Mouse (Mus musculus) thymus, postnatal 4 days (tissue): ENCODE data around the gene Tgfb1.

Source experiments
- DNase-seq: peaks from one replicate; pipeline ENCODE4 v3.0.0; 2021

The Tgfb1 gene

DNA sequence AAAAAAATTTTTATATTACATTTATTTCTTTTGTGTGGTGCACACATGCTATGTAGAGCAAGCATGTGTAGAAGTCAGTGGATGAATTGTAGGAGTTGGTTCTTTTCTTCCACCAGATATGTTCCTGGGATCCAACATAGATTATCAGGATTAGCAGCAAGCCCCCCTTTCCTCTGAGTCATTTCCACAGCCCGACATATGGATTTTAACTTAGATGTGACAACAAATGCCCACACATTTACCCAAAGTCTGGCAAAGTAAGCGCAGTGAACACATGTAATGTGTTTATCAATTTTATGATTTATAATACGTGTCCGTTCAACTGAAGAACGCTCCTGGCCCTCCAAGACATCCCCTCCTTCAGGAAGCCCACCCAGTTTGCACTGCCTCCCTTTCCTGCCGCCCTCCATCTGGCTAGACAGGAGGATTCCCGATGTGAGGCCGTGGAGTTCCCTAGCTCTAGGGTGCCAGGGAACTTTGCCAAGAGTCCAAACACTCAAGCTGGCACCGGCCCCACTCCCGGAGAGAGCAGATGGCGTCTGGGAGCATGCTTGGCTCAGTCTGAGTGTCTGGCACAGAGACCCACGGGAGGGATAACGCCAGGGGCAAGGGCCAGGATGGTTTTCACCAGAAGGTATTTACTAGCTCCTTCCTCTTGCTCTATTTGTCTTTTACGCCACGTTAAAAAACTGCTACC, 10.6 kb upstream of the Tgfb1 start:
- DNase-seq, result no peak

GRCm38 (mm10) chr7:25677013-25677412, 9.8 kb upstream of the Tgfb1 start:
- no peak for DNase-seq

GRCm38 (mm10) chr7:25679971-25680370, 6.8 kb upstream of the Tgfb1 start:
- DNase-seq, result peak; percentile 50

DNA sequence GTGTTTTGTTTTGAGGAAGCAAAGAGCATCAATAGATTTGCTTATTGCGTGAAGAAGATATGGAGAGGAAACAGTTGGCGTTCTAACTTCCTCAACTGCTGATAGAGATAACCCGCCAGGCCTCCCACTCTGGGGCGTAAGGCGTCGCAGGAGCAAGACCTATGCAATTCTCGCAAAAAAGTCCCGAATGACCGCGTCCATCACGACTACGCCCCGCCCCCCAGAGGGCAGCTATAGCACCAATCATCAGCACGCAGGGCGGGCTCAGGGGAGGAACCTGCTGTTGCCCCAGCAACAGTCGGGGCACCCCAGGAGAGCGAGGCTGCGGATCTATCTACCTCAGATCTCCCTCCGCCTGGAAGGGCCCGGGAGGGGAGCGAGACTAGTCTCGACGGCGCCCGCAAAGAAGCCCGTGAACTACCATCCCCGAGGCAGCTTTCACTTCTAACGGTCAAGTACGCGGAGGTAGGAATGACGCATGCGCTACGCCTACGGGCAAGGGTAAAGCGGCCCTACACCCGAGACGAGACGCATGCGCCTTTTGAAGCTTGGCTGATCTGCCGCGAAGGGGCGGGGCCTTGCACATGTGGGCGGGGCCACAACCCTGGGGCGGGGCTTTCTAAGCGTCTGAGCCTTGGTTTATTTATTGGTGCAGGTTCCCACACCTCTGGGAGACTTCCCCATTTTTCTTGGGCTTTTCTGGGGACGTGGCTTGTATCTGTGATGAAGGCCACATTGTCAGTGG, 6.1 kb upstream of the Tgfb1 start, which contains the start of gene B9d2:
Gene B9d2, plus strand, starts transcription at position 267 of the 745 bp plus-strand sequence.
- DNase-seq, result peak; percentile 99

DNA sequence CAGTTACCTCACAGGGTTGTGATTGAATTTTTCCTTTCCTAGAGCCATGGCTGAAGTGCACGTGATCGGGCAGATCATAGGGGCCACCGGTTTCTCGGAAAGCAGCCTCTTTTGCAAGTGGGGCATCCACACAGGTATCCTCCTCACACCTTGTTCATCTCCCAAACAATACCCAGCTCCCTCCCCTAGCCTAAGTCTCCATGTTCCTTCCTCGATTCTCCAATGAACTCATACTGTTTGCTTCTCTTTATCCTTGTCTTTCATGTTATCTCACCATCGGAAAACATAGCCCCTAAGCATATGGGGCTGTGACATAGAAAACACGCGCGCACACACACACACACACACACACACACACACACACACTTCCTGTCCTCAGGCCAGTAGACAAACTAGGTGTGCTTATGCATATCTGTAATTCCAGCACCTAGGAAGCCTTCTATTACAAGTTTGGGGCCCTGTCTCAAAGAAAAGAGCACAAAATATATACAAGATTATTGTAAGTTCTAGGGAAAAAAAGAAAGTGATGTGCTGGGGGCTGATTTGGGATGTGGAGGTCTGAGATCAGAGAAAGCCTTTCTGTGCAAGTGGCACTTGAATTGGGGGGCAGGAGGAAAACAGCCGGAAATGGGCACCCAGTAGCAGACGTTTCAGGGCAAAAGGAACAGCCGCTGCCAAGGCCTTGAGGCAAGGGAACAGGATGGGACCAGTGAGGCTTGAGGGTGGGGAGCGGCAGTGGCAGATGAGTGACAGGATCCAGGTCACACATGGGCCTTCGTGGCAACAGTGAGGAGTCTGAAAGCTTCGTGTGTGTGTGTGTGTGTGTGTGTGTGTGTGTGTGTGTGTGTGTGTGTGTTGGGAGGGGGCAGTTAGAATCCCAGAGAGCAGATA, 5.2 kb upstream of the Tgfb1 start:
- peak; percentile 71 for DNase-seq

- peak; percentile 63 for DNase-seq
These were observed 3.2 kb upstream of the Tgfb1 start for GRCm38 (mm10) chr7:25683474-25684180.

DNA sequence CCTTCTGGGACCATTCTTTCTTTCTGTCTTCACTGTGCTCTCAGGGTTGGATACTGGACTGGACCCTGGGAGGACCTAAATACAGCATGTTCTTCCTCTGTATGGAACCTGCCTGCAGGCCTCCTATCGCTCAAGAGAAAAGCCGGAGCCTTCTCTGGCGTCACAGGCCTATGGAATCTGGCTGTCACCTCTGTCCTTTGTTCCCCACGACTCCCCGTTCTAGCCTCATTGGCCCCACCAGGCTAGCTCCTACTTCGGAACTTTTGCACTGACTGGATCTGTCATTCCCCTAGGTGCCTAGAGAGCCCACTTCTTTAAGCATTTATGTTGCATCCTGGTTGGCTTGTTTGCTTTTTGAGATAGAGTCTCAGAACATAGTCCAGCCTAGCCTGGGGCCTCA, 2.1 kb upstream of the Tgfb1 start:
- DNase-seq, result no peak

DNA sequence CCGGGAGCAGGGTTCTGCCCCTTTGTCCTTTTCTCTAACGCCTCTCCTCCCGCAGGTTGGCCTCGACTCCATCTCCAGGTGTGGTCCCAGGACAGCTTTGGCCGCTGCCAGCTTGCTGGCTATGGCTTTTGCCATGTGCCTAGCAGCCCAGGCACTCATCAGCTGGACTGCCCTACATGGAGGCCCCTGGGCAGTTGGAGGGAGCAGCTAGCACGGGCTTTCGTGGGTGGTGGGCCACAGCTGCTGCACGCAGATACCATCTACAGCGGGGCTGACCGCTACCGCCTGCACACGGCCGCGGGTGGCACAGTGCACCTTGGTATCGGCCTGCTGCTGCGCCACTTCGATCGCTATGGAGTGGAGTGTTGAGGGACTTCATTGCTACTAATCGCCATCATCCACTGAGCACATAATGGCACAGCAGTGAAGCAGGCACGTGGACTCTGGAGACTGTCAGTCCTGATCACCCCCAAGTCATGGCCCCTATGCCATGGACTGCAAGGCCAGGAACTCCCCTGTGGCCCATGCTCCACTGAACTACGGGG, 804 bp upstream of the Tgfb1 start:
- DNase-seq, result peak; percentile 47

- peak; percentile 90 for DNase-seq
These were observed 1.1 kb downstream of the Tgfb1 start for GRCm38 (mm10) chr7:25687811-25688401.

DNA sequence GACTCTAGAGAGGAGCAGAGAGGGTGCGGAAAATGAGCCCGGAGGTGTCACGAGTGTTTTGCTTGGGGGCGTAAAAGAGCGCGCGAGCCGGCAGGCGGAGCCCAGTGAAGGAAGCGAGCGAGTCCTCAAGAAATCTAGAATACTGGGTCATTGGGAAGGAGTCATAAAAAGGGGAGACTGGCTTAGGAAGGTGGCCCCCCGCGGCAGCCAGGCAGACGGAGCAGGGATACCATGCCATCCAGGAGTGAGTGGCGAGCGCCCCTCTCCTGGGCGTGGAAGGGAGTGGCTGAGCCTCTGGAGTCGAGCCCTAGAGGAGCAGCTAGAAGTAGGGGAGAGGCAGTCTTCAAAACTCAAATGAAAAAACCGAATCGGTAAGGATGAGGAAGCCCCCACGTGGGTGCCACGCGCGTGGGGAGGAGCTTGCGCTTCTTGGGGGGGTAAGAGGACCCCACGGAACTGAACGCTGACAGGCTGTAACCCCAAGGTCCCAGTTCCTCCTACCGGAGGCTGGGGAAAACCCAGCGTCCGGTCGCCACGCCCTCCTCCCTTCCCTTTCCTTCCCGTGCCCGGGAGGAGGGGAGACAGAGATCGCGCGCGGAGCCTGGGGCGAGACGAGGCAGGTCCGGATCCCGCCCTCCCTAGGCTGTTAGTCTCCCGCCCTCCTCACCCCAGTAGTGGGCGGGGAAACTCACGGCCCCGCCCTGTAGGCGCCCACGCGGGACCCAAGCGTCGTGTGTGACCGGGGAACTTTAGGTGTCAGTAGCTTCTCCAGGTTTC, 2.2 kb downstream of the Tgfb1 start:
- DNase-seq, result peak; percentile 84

DNA sequence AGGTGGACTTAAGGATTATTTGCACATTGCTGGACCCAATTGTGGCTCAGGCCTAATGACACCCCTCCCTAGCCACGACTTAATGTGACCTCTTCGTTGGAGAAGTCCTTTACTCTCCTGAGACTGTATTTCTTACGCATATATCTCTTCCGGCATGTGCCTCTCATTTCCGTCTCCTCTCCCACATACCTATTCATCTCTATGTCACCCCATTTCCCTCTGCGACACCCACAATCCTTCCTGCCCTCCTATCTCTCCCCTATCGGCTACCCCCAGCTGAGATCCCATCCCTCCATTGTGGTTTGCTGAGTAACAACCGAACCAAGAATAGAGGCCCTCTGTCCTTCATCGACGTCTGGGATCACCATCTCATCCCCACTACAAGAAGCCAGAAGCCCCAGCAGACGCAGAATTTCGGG, 2.8 kb downstream of the Tgfb1 start:
- DNase-seq, result no peak

DNA sequence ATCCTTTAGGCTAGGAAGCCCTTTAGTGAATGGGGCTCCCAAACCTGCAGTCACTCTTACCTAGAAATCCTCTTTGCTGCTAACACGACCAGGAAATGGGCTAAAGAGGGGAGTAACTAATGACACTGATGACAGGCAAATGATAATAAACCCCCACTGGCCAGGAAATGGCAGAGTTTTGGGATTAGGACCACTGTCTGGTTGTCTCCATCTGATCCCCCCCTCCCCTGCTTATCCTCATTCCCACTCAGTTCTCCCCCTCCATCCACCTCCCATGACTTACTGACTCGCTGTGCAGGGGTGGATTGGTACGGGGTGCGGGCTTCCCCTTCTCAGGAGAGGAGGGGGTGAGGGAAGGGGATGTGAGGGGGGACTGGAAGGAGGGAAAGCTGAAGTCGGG, 3.2 kb downstream of the Tgfb1 start:
- no peak for DNase-seq

DNA sequence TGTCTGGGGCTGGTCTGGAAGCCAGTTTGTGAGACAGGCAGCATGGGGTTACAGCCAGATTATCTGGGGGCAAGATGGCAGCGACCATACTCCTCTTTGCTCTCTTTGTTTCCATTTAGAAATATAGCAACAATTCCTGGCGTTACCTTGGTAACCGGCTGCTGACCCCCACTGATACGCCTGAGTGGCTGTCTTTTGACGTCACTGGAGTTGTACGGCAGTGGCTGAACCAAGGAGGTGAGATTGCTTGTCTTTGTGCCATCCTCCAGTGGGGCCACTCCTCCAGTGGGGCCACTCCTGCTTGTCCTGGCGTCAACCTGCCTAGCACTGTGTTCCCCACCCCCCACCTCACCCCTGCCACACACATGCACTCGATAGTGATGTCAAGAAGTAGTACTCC, 7.3 kb downstream of the Tgfb1 start:
- DNase-seq, result no peak

GRCm38 (mm10) chr7:25699851-25700250, 13.0 kb downstream of the Tgfb1 start:
- no peak for DNase-seq

- DNase-seq, result peak; percentile 29
These were observed 13.9 kb downstream of the Tgfb1 start for GRCm38 (mm10) chr7:25700732-25701131.

DNA sequence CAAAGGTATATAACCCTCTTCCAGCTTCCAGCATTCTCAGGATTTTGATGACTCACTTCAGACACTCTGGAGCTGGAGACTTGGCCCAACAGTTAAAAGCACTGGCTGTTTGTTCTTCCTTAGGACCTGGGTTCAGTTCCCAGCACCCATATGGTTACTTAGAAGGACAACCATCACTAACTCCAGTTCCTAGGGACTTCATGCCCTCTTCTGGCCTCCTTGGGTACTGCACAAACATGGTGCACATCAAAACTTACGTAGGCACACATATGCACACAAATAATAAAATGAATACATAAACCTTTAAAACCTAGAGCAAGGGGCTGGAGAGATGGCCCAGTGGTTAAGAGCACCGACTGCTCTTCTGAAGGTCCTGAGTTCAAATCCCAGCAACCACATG, 15.5 kb downstream of the Tgfb1 start:
- peak; percentile 37 for DNase-seq

GRCm38 (mm10) chr7:25703793-25704494, 17.1 kb downstream of the Tgfb1 start:
- DNase-seq, result no peak

DNA sequence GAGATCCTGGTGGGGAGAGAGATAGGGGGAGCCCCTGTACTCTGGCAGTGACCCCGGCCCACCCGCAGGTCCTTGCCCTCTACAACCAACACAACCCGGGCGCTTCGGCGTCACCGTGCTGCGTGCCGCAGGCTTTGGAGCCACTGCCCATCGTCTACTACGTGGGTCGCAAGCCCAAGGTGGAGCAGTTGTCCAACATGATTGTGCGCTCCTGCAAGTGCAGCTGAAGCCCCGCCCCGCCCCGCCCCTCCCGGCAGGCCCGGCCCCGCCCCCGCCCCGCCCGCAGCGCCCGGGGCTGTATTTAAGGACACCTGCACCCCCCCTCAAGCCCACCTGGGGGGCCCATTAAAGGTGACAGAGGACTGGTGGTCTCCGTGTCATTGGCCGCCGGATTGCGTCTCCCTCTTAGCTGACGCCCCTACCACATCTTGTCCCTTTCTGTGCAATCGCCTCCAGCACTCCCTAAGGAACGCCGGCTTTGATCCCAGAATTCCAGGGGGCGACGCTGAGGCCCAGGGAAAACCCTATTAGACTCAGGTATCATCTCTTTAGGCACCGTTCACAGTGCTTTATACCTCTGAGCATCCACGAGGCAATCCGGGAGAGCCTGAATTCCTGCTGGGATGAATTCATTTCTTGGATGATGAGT, 18.0 kb downstream of the Tgfb1 start:
- DNase-seq, result no peak

DNA sequence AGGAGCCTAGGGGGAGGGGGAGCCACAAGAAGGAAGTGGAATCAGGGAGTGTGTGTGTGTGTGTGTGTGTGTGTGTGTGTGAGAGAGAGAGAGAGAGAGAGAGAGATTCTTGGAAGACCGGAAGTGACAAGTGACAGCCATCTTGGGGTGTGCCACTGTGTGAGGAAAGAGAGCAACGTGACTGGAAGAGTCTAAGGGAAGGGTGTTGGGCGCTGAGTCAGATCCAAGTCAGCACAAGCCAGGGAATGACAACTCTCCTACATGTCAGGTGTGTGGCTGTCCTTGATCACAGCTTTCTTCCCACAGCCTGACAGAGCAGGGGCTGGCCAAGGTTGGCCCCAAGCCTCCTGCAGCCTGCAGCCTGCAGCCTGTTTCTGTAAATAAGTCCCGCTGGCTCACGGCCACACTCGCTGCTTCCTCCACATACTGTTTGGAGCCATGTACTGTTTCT, 19.0 kb downstream of the Tgfb1 start:
- DNase-seq, result no peak
